Mouse (Mus musculus) forebrain, embryonic 16.5 days (tissue): ENCODE results near the gene Usp54. TPM values are rescaled to one million over a fixed set of nuclear protein-coding genes. Genes with fewer than 3 reads are reported as not detected.

Experiments used
- ATAC-seq: fragments of 200-750 bp; cut with Nextera tagmentation; 2 replicates; pipeline ENCODE4 v1.8.0; 2017; ENCODE audit warnings: mild to moderate bottlenecking, moderate library complexity
- H3K27ac ChIP-seq: fragments of 300-500 bp; sonication (generic); 2 replicates; pipeline ENCODE4 v1.5.1; 2014; ENCODE audit warnings: low read length, control low read depth
- H3K27me3 ChIP-seq: fragments of 300-500 bp; sonication (generic); replicated peaks from 2 replicates; pipeline ENCODE4 v1.6.1; 2014; ENCODE audit warnings: low read length; ENCODE audit not compliant: control insufficient read depth, insufficient read depth
- H3K36me3 ChIP-seq: fragments of 300-500 bp; sonication (generic); 2 replicates; pipeline ENCODE4 v1.6.1; 2014; ENCODE audit not compliant: control insufficient read depth, insufficient read depth
- H3K4me1 ChIP-seq: fragments of 300-500 bp; sonication (generic); replicated peaks from 2 replicates; pipeline ENCODE4 v1.6.1; 2014; ENCODE audit warnings: low read length; ENCODE audit not compliant: control insufficient read depth, insufficient read depth
- H3K4me2 ChIP-seq: fragments of 300-500 bp; sonication (generic); 2 replicates; pipeline ENCODE4 v1.6.1; 2014; ENCODE audit warnings: mild to moderate bottlenecking, low read length, control low read depth
- H3K4me3 ChIP-seq: fragments of 300-500 bp; sonication (generic); replicated peaks from 2 replicates; pipeline ENCODE4 v1.5.1; 2014; ENCODE audit warnings: mild to moderate bottlenecking, low read length, control low read depth
- H3K9ac ChIP-seq: fragments of 300-500 bp; sonication (generic); replicated peaks from 2 replicates; pipeline ENCODE4 v1.6.1; 2014; ENCODE audit warnings: low read depth, low read length, control low read depth
- H3K9me3 ChIP-seq: fragments of 300-500 bp; sonication (generic); 2 replicates; pipeline ENCODE4 v1.6.1; 2016; ENCODE audit warnings: low read length; ENCODE audit not compliant: control insufficient read depth
- WGBS: fragments of 180-500 bp; shearing (Covaris S2); extraction: QIAGEN DNeasy Blood & Tissue Kit; methylation state at CpG from one replicate; pipeline ENCODE4 v1.1.7; 2014; 5-methylcytosine and 5-hydroxymethylcytosine counted together
- microRNA-seq: library from miRNA; unstranded; fragments of <30 nt; microRNA quantifications from one replicate; pipeline ENCODE4, GENCODE M21; 2017
- polyA plus RNA-seq: library from polyadenylated mRNA; unstranded; fragments of >200 nt; fragmentation: Nextera tagmentation; extraction: Ambion mirVana; gene quantifications from 2 replicates; pipeline ENCODE4 v1.2.1, GENCODE M21; 2015

Usp54 gene
- polyA plus RNA-seq, 1 experiment from 2014 or later = 11.1 TPM

DNA sequence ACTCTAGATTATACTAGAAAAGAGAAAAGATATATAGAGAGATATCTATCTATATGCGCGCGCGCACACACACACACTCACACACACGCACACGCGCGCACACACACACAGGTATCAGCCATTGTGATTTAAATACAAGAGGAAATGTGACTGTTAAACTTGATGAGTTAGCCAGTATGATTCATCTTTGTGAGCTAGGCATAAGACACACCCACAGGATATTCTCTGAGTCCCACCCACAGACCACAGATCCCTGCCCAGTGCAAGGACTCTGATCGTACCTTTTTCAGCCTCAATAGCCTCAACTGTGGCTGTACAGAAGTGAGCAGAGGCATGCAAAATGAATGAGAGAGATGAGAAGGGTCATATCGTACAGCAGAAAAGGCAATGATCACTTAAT lies 137.9 kb downstream of the Usp54 start:
- no peak overlapping the region for H3K9ac ChIP-seq
- ATAC-seq = no peak
- no peaks in the 10 kb centered on the region for H3K9me3 ChIP-seq

GRCm38 (mm10) chr14:20499982-20500381 lies 140.9 kb downstream of the Usp54 start:
- no peak overlapping the region for H3K9ac ChIP-seq
- no peak overlapping the region for H3K27ac ChIP-seq
- no peaks in the 10 kb centered on the region for H3K9me3 ChIP-seq
- no peak for ATAC-seq
- H3K27me3 ChIP-seq = no peaks in the 10 kb centered on the region
- H3K4me1 ChIP-seq = no peaks in the 10 kb centered on the region
- H3K4me3 ChIP-seq = no peak overlapping the region
- H3K36me3 ChIP-seq = peaks cover 22% of the 10 kb centered on the region
- H3K4me2 ChIP-seq = no peak overlapping the region
- WGBS = 86% methylated on average over 3 of the region's 3 CpGs

More for the DNA sequence above, 137.9 kb downstream of the Usp54 start:
- Histone ChIP-seq H3K4me3 (no peak overlapping the region), H3K4me2 (no peak overlapping the region), H3K27ac (no peak overlapping the region), H3K36me3 (peaks cover 7% of the 10 kb centered on the region), H3K27me3 (no peaks in the 10 kb centered on the region), H3K4me1 (no peaks in the 10 kb centered on the region)
- WGBS = 94% methylated on average over 10 of the region's 10 CpGs

Small RNA genes lying within 50 kb of the gene (microRNA-seq; reads per million reads assigned to microRNA genes)
- gene Mir6946 = 0.83 reads per million

Other genes with a start within 250 kb of the Usp54 start
- gene Mrps16, start 247.4 kb downstream of the Usp54 start, polyA plus RNA-seq = 58.0 and 58.9 TPM in 2 replicates
- 0.65 and 1.1 TPM in 2 replicates for gene Cfap70, start 188.8 kb downstream of the Usp54 start, polyA plus RNA-seq
- 16.7 and 18.9 TPM in 2 replicates for gene Anxa7, start 160.9 kb downstream of the Usp54 start, polyA plus RNA-seq
- gene Mss51, start 144.2 kb downstream of the Usp54 start, polyA plus RNA-seq = 0.47 and 0.85 TPM in 2 replicates
- 94.7 and 97.3 TPM in 2 replicates for gene Ppp3cb, start 94.5 kb downstream of the Usp54 start, polyA plus RNA-seq
- 0.31 TPM in 1 of 2 replicates, not detected in the other for gene Myoz1, start 15.5 kb upstream of the Usp54 start, polyA plus RNA-seq
- 0.12 and 0.14 TPM in 2 replicates for gene Synpo2l, start 27.3 kb upstream of the Usp54 start, polyA plus RNA-seq
- gene Sec24c, start 33.2 kb upstream of the Usp54 start, polyA plus RNA-seq = 96.8 and 101 TPM in 2 replicates
- 21.6 and 23.3 TPM in 2 replicates for gene Fut11, start 53.9 kb upstream of the Usp54 start, polyA plus RNA-seq
- gene Chchd1, start 61.9 kb upstream of the Usp54 start, polyA plus RNA-seq = 175 and 187 TPM in 2 replicates
- 44.4 and 55.9 TPM in 2 replicates for gene Zswim8, start 66.5 kb upstream of the Usp54 start, polyA plus RNA-seq
- gene Ndst2, start 93.5 kb upstream of the Usp54 start, polyA plus RNA-seq = 15.7 and 16.7 TPM in 2 replicates
- gene Camk2g, start 153.0 kb upstream of the Usp54 start, polyA plus RNA-seq = 123 and 127 TPM in 2 replicates
- gene Plau, start 195.6 kb upstream of the Usp54 start, polyA plus RNA-seq = 0.33 and 0.50 TPM in 2 replicates